Mouse (Mus musculus) hematopoietic stem cell, adult 5-6 weeks (primary cell): ENCODE measurements at regions not wholly inside any gene's neighbourhood (a gene's known extent, or its start where the extent isn't known, plus 50 kb on each side); places are given as distances from the start of the nearest gene placed in this dataset.
A peak's percentile ranks its signal among the peaks of the same experiment; 100 is the strongest.

Experiments used
- ATAC-seq, 2 experiments: fragments of 125-278 bp in 1 of 2; replicated peaks in 1 of 2; 2 replicates each; pipeline ENCODE4 v1.8.0; 2016 to 2017; ENCODE audit warnings: inconsistent platforms in 2 of 2, mild to moderate bottlenecking in 2 of 2, moderate number of reproducible peaks in 2 of 2, low read depth in 1 of 2, moderate TSS enrichment in 1 of 2; ENCODE audit not compliant: low FRiP score in 2 of 2, poor library complexity in 2 of 2, severe bottlenecking in 2 of 2, insufficient read depth in 1 of 2, low TSS enrichment in 1 of 2

GRCm38 (mm10) chr8:10931266-10931665, 77.0 kb downstream of the Irs2 start:
- no peak for ATAC-seq

GRCm38 (mm10) chr8:10928836-10929235, 79.4 kb downstream of the Irs2 start:
- ATAC-seq, result no peak

- ATAC-seq, result no peak
Measured at GRCm38 (mm10) chr8:10928342-10928794, 79.9 kb downstream of the Irs2 start.

GRCm38 (mm10) chr8:10927187-10927586, 81.1 kb downstream of the Irs2 start:
- ATAC-seq, result no peak

- no peak for ATAC-seq
Measured at GRCm38 (mm10) chr8:10926518-10926915, 81.7 kb downstream of the Irs2 start.

- ATAC-seq, result peak; percentile 28 to 35; a peak in 3 of 4 replicates
Measured at GRCm38 (mm10) chr8:10925582-10926517, 82.4 kb downstream of the Irs2 start.

GRCm38 (mm10) chr8:10924526-10925199, 83.6 kb downstream of the Irs2 start:
- ATAC-seq, result peak; percentile 82 to 87

- no peak for ATAC-seq
Measured at GRCm38 (mm10) chr8:10924001-10924490, 84.2 kb downstream of the Irs2 start.

- ATAC-seq, result no peak
Measured at GRCm38 (mm10) chr8:10923071-10924000, 84.9 kb downstream of the Irs2 start.

GRCm38 (mm10) chr8:10922209-10923030, 85.8 kb downstream of the Irs2 start:
- ATAC-seq, result no peak

- ATAC-seq, result no peak
Measured at GRCm38 (mm10) chr8:10921439-10922191, 86.6 kb downstream of the Irs2 start.

- no peak for ATAC-seq
Measured at GRCm38 (mm10) chr8:10919620-10920019, 88.6 kb downstream of the Irs2 start.

GRCm38 (mm10) chr8:10918403-10919035, 89.7 kb downstream of the Irs2 start:
- no peak for ATAC-seq

- no peak for ATAC-seq
Measured at GRCm38 (mm10) chr8:10914616-10915015, 93.6 kb downstream of the Irs2 start.

GRCm38 (mm10) chr8:10912436-10912835, 95.8 kb downstream of the Irs2 start:
- ATAC-seq, result no peak
